In the genomic region with DNA sequence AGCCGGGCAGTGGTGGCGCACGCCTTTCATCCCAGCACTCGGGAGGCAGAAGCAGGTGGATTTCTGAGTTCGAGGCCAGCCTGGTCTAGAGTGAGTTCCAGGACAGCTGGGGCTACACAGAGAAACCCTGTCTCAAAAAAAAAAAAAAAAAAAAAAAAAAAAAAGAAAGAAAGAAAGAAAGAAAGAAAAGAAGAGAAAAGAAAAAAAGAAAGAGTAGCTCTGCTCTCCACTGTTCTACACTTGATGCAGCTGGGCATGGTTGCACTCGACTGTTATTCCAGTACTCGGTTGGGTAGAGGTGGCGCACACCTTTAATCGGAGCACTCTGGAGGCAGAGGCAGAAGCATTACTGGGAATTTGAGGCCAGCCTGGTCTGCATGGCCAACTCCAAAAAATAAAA, we compare ENCODE assay signal across 7 mouse cellular contexts. TPM values are rescaled to one million over a fixed set of nuclear protein-coding genes. Genes with fewer than 3 reads are reported as not detected.
DNase-seq lines count a peak whose midpoint lies in the region; ATAC-seq and TF ChIP-seq lines count a peak whose summit lies in the region.
"Not testable (repeated sequence)": the region's sequence is repeated elsewhere in the genome, so short reads cannot be mapped to it uniquely, and the experiment has no call there.

Gene Ankrd23 (minus strand): TSS at position 101 of the 400 bp plus-strand sequence.

- DNase-seq in gastrocnemius, adult 2 months; kidney, postnatal 0 days (ENCODE audit: low spot score): not testable (repeated sequence)

- TF ChIP-seq POLR2A in cortical plate, adult 2 months (IDR thresholded peaks at IDR 0.05; ENCODE audit: extremely low read depth, insufficient read depth, low read length): not testable (repeated sequence)

- peak within 1 kb of the TSS; percentile 11; the same call in 1 of the 2 replicates for H3K4me2 ChIP-seq in heart, embryonic 12.5 days
- H3K4me2 ChIP-seq in hindbrain, embryonic 13.5 days; kidney, postnatal 0 days (ENCODE audit: low read length); lung, embryonic 16.5 days (ENCODE audit: low read depth, low read length); neural tube, embryonic 15.5 days: not testable (repeated sequence)

- H3K4me3 ChIP-seq in cortical plate, adult 2 months (ENCODE audit: insufficient read depth, low read length); heart, embryonic 12.5 days; hindbrain, embryonic 13.5 days; kidney, postnatal 0 days (replicated peaks; ENCODE audit: low read depth, low read length); lung, embryonic 16.5 days (ENCODE audit: low read length); neural tube, embryonic 15.5 days (replicated peaks): not testable (repeated sequence)
- H3K4me3 ChIP-seq in gastrocnemius, adult 2 months: peak within 1 kb of the TSS; percentile 74

- TF ChIP-seq CTCF in cortical plate, adult 2 months (IDR thresholded peaks at IDR 0.05; ENCODE audit: extremely low read depth, insufficient read depth, low read length); gastrocnemius, adult 2 months (IDR thresholded peaks at IDR 0.05); kidney, postnatal 0 days (IDR thresholded peaks at IDR 0.05; ENCODE audit: low read depth): not testable (repeated sequence)

- H3K27me3 ChIP-seq in heart, embryonic 12.5 days (replicated peaks); hindbrain, embryonic 13.5 days; kidney, postnatal 0 days (ENCODE audit: insufficient read depth, low read length); lung, embryonic 16.5 days (ENCODE audit: control insufficient read depth, insufficient read depth, low read depth, low read length); neural tube, embryonic 15.5 days (replicated peaks): not testable (repeated sequence)

- not testable (repeated sequence) for H3K4me1 ChIP-seq in cortical plate, adult 2 months (ENCODE audit: control insufficient read depth, insufficient read depth, low read length); hindbrain, embryonic 13.5 days (replicated peaks); kidney, postnatal 0 days (replicated peaks; ENCODE audit: insufficient read depth, low read length); neural tube, embryonic 15.5 days
- H3K4me1 ChIP-seq in heart, embryonic 12.5 days (replicated peaks): peaks cover 59% of the 10 kb centered on the region
- peaks cover 11% of the 10 kb centered on the region for H3K4me1 ChIP-seq in lung, embryonic 16.5 days (replicated peaks; ENCODE audit: control insufficient read depth, insufficient read depth, low read length)

- H3K36me3 ChIP-seq in heart, embryonic 12.5 days: peaks cover 39% of the 10 kb centered on the region
- peaks cover 42% of the 10 kb centered on the region for H3K36me3 ChIP-seq in hindbrain, embryonic 13.5 days
- H3K36me3 ChIP-seq in kidney, postnatal 0 days (ENCODE audit: insufficient read depth, low read length): peaks cover 21% of the 10 kb centered on the region
- peaks cover 11% of the 10 kb centered on the region for H3K36me3 ChIP-seq in lung, embryonic 16.5 days (ENCODE audit: control insufficient read depth, insufficient read depth, low read length)
- H3K36me3 ChIP-seq in neural tube, embryonic 15.5 days: peaks cover 29% of the 10 kb centered on the region

- H3K27ac ChIP-seq in cortical plate, adult 2 months (ENCODE audit: insufficient read depth, low read length); hindbrain, embryonic 13.5 days; kidney, postnatal 0 days; lung, embryonic 16.5 days (ENCODE audit: low read length); neural tube, embryonic 15.5 days (replicated peaks): not testable (repeated sequence)
- peak within 1 kb of the TSS; percentile 91 for H3K27ac ChIP-seq in gastrocnemius, adult 2 months
- H3K27ac ChIP-seq in heart, embryonic 12.5 days (ENCODE audit: poor library complexity, severe bottlenecking): peak within 1 kb of the TSS; percentile 87

- 78% methylated on average over 9 of the region's 9 CpGs for WGBS in heart, embryonic 12.5 days
- WGBS in hindbrain, embryonic 13.5 days: 97% methylated on average over 9 of the region's 9 CpGs
- 93% methylated on average over 9 of the region's 9 CpGs for WGBS in kidney, postnatal 0 days
- WGBS in lung, embryonic 16.5 days: 88% methylated on average over 9 of the region's 9 CpGs
- 95% methylated on average over 9 of the region's 9 CpGs for WGBS in neural tube, embryonic 15.5 days

- intact Hi-C loops in gastrocnemius, adult 2 months (cut with DNase I): not testable (repeated sequence)

- not testable (repeated sequence) for ATAC-seq in heart, embryonic 12.5 days (ENCODE audit: insufficient number of reproducible peaks, low FRiP score); hindbrain, embryonic 13.5 days (ENCODE audit: low FRiP score); kidney, postnatal 0 days (replicated peaks; ENCODE audit: low FRiP score, low read depth); lung, embryonic 16.5 days (ENCODE audit: low read depth); neural tube, embryonic 15.5 days (ENCODE audit: low FRiP score)

- H3K9me3 ChIP-seq in heart, embryonic 12.5 days (replicated peaks); hindbrain, embryonic 13.5 days; kidney, postnatal 0 days (replicated peaks; ENCODE audit: low read length); lung, embryonic 16.5 days (ENCODE audit: control insufficient read depth, low read length); neural tube, embryonic 15.5 days (replicated peaks): not testable (repeated sequence)

- 0 out of 2 replicates have a peak within 1 kb of the TSS, but pooled peaks have one; percentile 22 for H3K9ac ChIP-seq in heart, embryonic 12.5 days
- H3K9ac ChIP-seq in hindbrain, embryonic 13.5 days; kidney, postnatal 0 days (ENCODE audit: low read depth, low read length); lung, embryonic 16.5 days (ENCODE audit: low read length); neural tube, embryonic 15.5 days (replicated peaks): not testable (repeated sequence)

RNA-seq across cellular contexts. Expression of gene Ankrd23, which starts in this region (rescaled TPM):
- polyA plus RNA-seq in cortical plate, adult 2 months (2012; rRNA removed): 9.3 and 10.4 TPM in 2 replicates
- 1,000 to 10,000 TPM; 1,971 to 4,216 TPM for total RNA-seq in gastrocnemius, adult 2 months (2021)
- polyA plus RNA-seq in heart, embryonic 12.5 days (2016; fragmentation: Nextera tagmentation; extraction: Ambion mirVana): 14.9 and 16.8 TPM in 2 replicates
- polyA plus RNA-seq in hindbrain, embryonic 13.5 days (2015; fragmentation: Nextera tagmentation; extraction: Ambion mirVana): 16.3 and 19.5 TPM in 2 replicates
- polyA plus RNA-seq in kidney, postnatal 0 days (2015; fragmentation: Nextera tagmentation; extraction: Ambion mirVana): 8.7 and 10.9 TPM in 2 replicates
- polyA plus RNA-seq in lung, embryonic 16.5 days (2015; fragmentation: Nextera tagmentation; extraction: Ambion mirVana): 17.9 and 20.0 TPM in 2 replicates
- 21.6 and 21.8 TPM in 2 replicates for polyA plus RNA-seq in neural tube, embryonic 15.5 days (2015; fragmentation: Nextera tagmentation; extraction: Ambion mirVana)
